ENCODE assay signal across 21 mouse cellular contexts in the genomic region with DNA sequence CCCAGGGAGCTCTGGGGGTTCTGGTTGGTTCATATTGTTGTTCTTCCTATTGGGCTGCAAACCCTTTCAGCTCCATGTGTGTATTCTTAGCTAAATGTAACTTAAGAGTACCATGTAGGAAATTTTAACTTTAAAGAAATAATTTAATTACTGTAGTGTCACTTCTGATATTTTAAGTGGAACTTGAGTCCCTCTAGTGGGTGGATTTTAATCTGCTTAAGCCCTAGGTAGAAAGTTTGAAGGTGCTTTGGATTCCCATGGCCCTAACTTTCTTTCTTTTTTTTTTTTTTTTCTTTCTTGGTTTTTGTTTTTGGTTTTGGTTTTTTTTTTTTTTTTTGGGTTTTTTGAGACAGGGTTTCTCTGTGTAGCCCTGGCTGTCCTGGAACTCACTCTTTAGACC. TPM values are rescaled to one million over a fixed set of nuclear protein-coding genes. Genes with fewer than 3 reads are reported as not detected.
DNase-seq lines count a peak whose midpoint lies in the region; ATAC-seq and TF ChIP-seq lines count a peak whose summit lies in the region.
"Had no signal": no experiment of that assay in that cellular context is flagged by ENCODE, and none has a peak within 500 bp of the region (broad histone marks: within the 10 kb centered on the region; RNA-seq: fewer than 3 reads in every experiment).

No protein-coding gene starts in this region.

- no peak for TF ChIP-seq EP300 in stomach, postnatal 0 days (optimal IDR thresholded peaks at IDR 0.05)

- ATAC-seq in intestine, postnatal 0 days = no peak
- ATAC-seq in intestine, embryonic 15.5 days = no peak
- no peak for ATAC-seq in stomach, postnatal 0 days (ENCODE audit: low FRiP score, low TSS enrichment)
- ATAC-seq: forebrain, embryonic 13.5 days; intestine, embryonic 16.5 days had no signal

- no peaks in the 10 kb centered on the region for H3K9me3 ChIP-seq in intestine, postnatal 0 days (ENCODE audit: control insufficient read depth)
- no peaks in the 10 kb centered on the region for H3K9me3 ChIP-seq in intestine, embryonic 15.5 days
- H3K9me3 ChIP-seq in stomach, postnatal 0 days (ENCODE audit: control insufficient read depth, low read length) = no peaks in the 10 kb centered on the region
- H3K9me3 ChIP-seq: forebrain, embryonic 13.5 days; hindbrain, embryonic 13.5 days; limb, embryonic 13.5 days; megakaryocyte, embryonic 14.5 days; neural tube, embryonic 12.5 days had no signal

- no peak overlapping the region for H3K4me2 ChIP-seq in intestine, postnatal 0 days (replicated peaks; ENCODE audit: low read depth)
- no peak overlapping the region for H3K4me2 ChIP-seq in intestine, embryonic 15.5 days (replicated peaks)
- H3K4me2 ChIP-seq in stomach, postnatal 0 days (replicated peaks; ENCODE audit: low read depth) = no peak overlapping the region
- H3K4me2 ChIP-seq: forebrain, embryonic 13.5 days; hindbrain, embryonic 13.5 days; limb, embryonic 13.5 days; neural tube, embryonic 12.5 days had no signal

- H3K9ac ChIP-seq in intestine, postnatal 0 days (ENCODE audit: low read depth, low read length) = no peak overlapping the region
- no peak overlapping the region for H3K9ac ChIP-seq in intestine, embryonic 15.5 days
- H3K9ac ChIP-seq in stomach, postnatal 0 days (ENCODE audit: low read length) = no peak overlapping the region
- H3K9ac ChIP-seq: forebrain, embryonic 13.5 days; hindbrain, embryonic 13.5 days; limb, embryonic 13.5 days; liver, embryonic 14.5 days; neural tube, embryonic 12.5 days had no signal

- no peaks in the 10 kb centered on the region for H3K4me1 ChIP-seq in intestine, postnatal 0 days (replicated peaks; ENCODE audit: control insufficient read depth, insufficient read depth, low read length)
- no peaks in the 10 kb centered on the region for H3K4me1 ChIP-seq in intestine, embryonic 15.5 days (replicated peaks)
- H3K4me1 ChIP-seq in stomach, postnatal 0 days (replicated peaks; ENCODE audit: control insufficient read depth, insufficient read depth) = no peaks in the 10 kb centered on the region
- H3K4me1 ChIP-seq: forebrain, embryonic 13.5 days; hindbrain, embryonic 13.5 days; limb, embryonic 13.5 days; neural tube, embryonic 12.5 days had no signal

- no peak overlapping the region for H3K4me3 ChIP-seq in intestine, postnatal 0 days (ENCODE audit: low read depth, low read length)
- no peak overlapping the region for H3K4me3 ChIP-seq in intestine, embryonic 15.5 days (replicated peaks)
- H3K4me3 ChIP-seq in stomach, postnatal 0 days (ENCODE audit: low read depth, low read length) = no peak overlapping the region
- H3K4me3 ChIP-seq: forebrain, embryonic 13.5 days; hindbrain, embryonic 13.5 days; limb, embryonic 13.5 days; megakaryocyte, embryonic 14.5 days; neural tube, embryonic 12.5 days had no signal

- H3K27me3 ChIP-seq in intestine, postnatal 0 days (replicated peaks; ENCODE audit: control insufficient read depth, insufficient read depth, low read length) = no peaks in the 10 kb centered on the region
- H3K27me3 ChIP-seq in intestine, embryonic 15.5 days (replicated peaks) = no peaks in the 10 kb centered on the region
- H3K27me3 ChIP-seq in stomach, postnatal 0 days (ENCODE audit: control insufficient read depth, insufficient read depth, low read length) = no peaks in the 10 kb centered on the region
- H3K27me3 ChIP-seq: forebrain, embryonic 13.5 days; hindbrain, embryonic 13.5 days; limb, embryonic 13.5 days; megakaryocyte, embryonic 14.5 days; neural tube, embryonic 12.5 days had no signal

- peak; percentile 15 for DNase-seq in lung, postnatal 10 days
- no peak for DNase-seq in lung, adult 18-20 months
- peak; percentile 43 for DNase-seq in NIH3T3 (ENCODE audit: low read depth)
- DNase-seq in stomach, postnatal 0 days (ENCODE audit: low spot score) = no peak
- no peak for DNase-seq in adrenal gland, postnatal 36 days
- DNase-seq: adrenal gland, adult 2 months; cerebellum, adult 9-11 months; gastrocnemius, postnatal 36 days; kidney, postnatal 10 days; lung, postnatal 14 days; right cerebral cortex, postnatal 4 days; thymus, postnatal 14 days had no signal

- H3K27ac ChIP-seq in intestine, postnatal 0 days (ENCODE audit: low read depth, low read length) = no peak overlapping the region
- H3K27ac ChIP-seq in intestine, embryonic 15.5 days = no peak overlapping the region
- no peak overlapping the region for H3K27ac ChIP-seq in stomach, postnatal 0 days (replicated peaks)
- H3K27ac ChIP-seq: forebrain, embryonic 13.5 days; hindbrain, embryonic 13.5 days; limb, embryonic 13.5 days; liver, embryonic 14.5 days; neural tube, embryonic 12.5 days had no signal

- peaks cover 22% of the 10 kb centered on the region for H3K36me3 ChIP-seq in intestine, postnatal 0 days (ENCODE audit: control insufficient read depth, insufficient read depth)
- H3K36me3 ChIP-seq in intestine, embryonic 15.5 days = peaks cover 16% of the 10 kb centered on the region
- H3K36me3 ChIP-seq in stomach, postnatal 0 days (ENCODE audit: control insufficient read depth, insufficient read depth, low read length) = peaks cover 4% of the 10 kb centered on the region; the same call in 1 of the 2 replicates

- TF ChIP-seq CTCF in intestine, postnatal 0 days (IDR thresholded peaks at IDR 0.05; ENCODE audit: low read depth) = peak; percentile 43
- peak; percentile 61 for TF ChIP-seq CTCF in stomach, postnatal 0 days (IDR thresholded peaks at IDR 0.05; ENCODE audit: low read depth)

RNA-seq across cellular contexts. Expression of gene Mnt, which starts 14.9 kb away (rescaled TPM):
- 5.3 and 5.8 TPM in 2 replicates for polyA plus RNA-seq in intestine, postnatal 0 days (2015; fragmentation: Nextera tagmentation; extraction: Ambion mirVana)
- 4.8 and 5.0 TPM in 2 replicates for polyA plus RNA-seq in intestine, embryonic 15.5 days (2015; fragmentation: Nextera tagmentation; extraction: Ambion mirVana)
- 2.5 and 2.6 TPM in 2 replicates for polyA plus RNA-seq in stomach, postnatal 0 days (2015; fragmentation: Nextera tagmentation; extraction: Ambion mirVana)
- total RNA-seq in adrenal gland, postnatal 36 days (2021) = 10 to 100 TPM; 27.6 to 30.6 TPM

RNA-seq across cellular contexts. Expression of gene Mettl16, which starts 45.2 kb away (rescaled TPM):
- polyA plus RNA-seq in intestine, postnatal 0 days (2015; fragmentation: Nextera tagmentation; extraction: Ambion mirVana) = 9.6 and 11.1 TPM in 2 replicates
- 43.0 and 45.8 TPM in 2 replicates for polyA plus RNA-seq in intestine, embryonic 15.5 days (2015; fragmentation: Nextera tagmentation; extraction: Ambion mirVana)
- 13.4 and 13.9 TPM in 2 replicates for polyA plus RNA-seq in stomach, postnatal 0 days (2015; fragmentation: Nextera tagmentation; extraction: Ambion mirVana)
- total RNA-seq in adrenal gland, postnatal 36 days (2021) = 10 to 100 TPM; 29.0 to 37.6 TPM

Comparison
In these comparisons a context has a peak if more than half of its experiments do, and no peak if none do; other contexts are left out.
1. DNase-seq: peak in lung, postnatal 10 days (single experiment) and NIH3T3 (single experiment); none in lung, adult 18-20 months (0 of 2), stomach, postnatal 0 days (single experiment) and adrenal gland, postnatal 36 days (0 of 2).